Mouse (Mus musculus) embryonic fibroblast, embryonic 13.5 days (primary cell): ENCODE measurements around the gene Rundc1.

Experiments used
- CTCF ChIP-seq: IDR thresholded peaks from 2 replicates; pipeline ENCODE4 v1.5.1; 2011; ENCODE audit warnings: mild to moderate bottlenecking, control low read depth, low read length, moderate library complexity, borderline replicate concordance; ENCODE audit not compliant: insufficient read depth
- POLR2A ChIP-seq: IDR thresholded peaks from 2 replicates; pipeline ENCODE4 v1.6.1; 2011; ENCODE audit warnings: low read depth, mild to moderate bottlenecking, control low read depth, low read length, moderate library complexity

DNA sequence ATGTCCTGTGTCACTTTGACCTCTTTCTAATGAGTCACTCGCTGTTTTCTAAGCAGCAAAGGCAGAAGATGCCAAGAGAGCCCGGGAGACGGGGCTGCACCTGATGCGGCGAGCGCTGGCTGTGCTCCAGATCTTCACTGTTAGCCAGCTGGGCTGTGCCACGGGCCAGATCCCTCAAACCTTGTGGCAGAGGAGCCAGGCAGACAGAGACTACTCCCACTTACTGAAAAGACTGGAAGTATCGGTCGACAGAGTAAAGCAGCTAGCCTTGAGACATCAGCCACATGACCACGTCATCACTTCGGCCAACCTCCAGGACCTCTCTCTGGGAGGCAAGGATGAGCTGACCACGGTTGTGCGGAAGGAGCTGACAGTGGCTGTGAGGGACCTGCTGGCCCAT lies 8.5 kb downstream of the Rundc1 start:
- TF ChIP-seq CTCF, result no peak
- no peak for TF ChIP-seq POLR2A
